Mouse (Mus musculus) neural tube, embryonic 15.5 days (tissue): ENCODE measurements around the gene Triobp. TPM values are rescaled to one million over a fixed set of nuclear protein-coding genes. Genes with fewer than 3 reads are reported as not detected.

Experiments used
- ATAC-seq: fragments of 200-750 bp; cut with Nextera tagmentation; 2 replicates; pipeline ENCODE4 v1.8.0; 2017; ENCODE audit warnings: mild to moderate bottlenecking, moderate TSS enrichment, moderate library complexity; ENCODE audit not compliant: low FRiP score
- H3K27ac ChIP-seq: fragments of 300-500 bp; sonication (generic); replicated peaks from 2 replicates; pipeline ENCODE4 v1.5.1; 2015; ENCODE audit warnings: mild to moderate bottlenecking, inconsistent platforms
- H3K27me3 ChIP-seq: fragments of 300-500 bp; sonication (generic); replicated peaks from 2 replicates; pipeline ENCODE4 v1.6.1; 2015; ENCODE audit warnings: inconsistent platforms
- H3K36me3 ChIP-seq: fragments of 300-500 bp; sonication (generic); 2 replicates; pipeline ENCODE4 v1.6.1; 2015; ENCODE audit warnings: inconsistent platforms
- H3K4me1 ChIP-seq: fragments of 300-500 bp; sonication (generic); 2 replicates; pipeline ENCODE4 v1.6.1; 2015; ENCODE audit warnings: inconsistent platforms
- H3K4me2 ChIP-seq: fragments of 300-500 bp; sonication (generic); 2 replicates; pipeline ENCODE4 v1.6.1; 2015; ENCODE audit warnings: inconsistent platforms, mild to moderate bottlenecking, moderate library complexity
- H3K4me3 ChIP-seq: fragments of 300-500 bp; sonication (generic); replicated peaks from 2 replicates; pipeline ENCODE4 v1.5.1; 2015; ENCODE audit warnings: mild to moderate bottlenecking, inconsistent platforms
- H3K9ac ChIP-seq: fragments of 300-500 bp; sonication (generic); replicated peaks from 2 replicates; pipeline ENCODE4 v1.6.1; 2015; ENCODE audit warnings: mild to moderate bottlenecking, inconsistent platforms
- H3K9me3 ChIP-seq: fragments of 300-500 bp; sonication (generic); replicated peaks from 2 replicates; pipeline ENCODE4 v1.6.1; 2016; ENCODE audit warnings: inconsistent platforms
- WGBS: fragments of 180-500 bp; shearing (Covaris S2); methylation state at CpG from one replicate; pipeline ENCODE4 v1.1.7; 2015; ENCODE audit warnings: mixed read lengths; 5-methylcytosine and 5-hydroxymethylcytosine counted together
- polyA plus RNA-seq: library from polyadenylated mRNA; unstranded; fragments of >200 nt; fragmentation: Nextera tagmentation; extraction: Ambion mirVana; gene quantifications from 2 replicates; pipeline ENCODE4 v1.2.1, GENCODE M21; 2015

The Triobp gene
- polyA plus RNA-seq = 30.6 and 39.7 TPM in 2 replicates

GRCm38 (mm10) chr15:78947657-78948056 lies at the start of gene Triobp:
Gene Triobp (plus strand): TSS chr15:78947724.
- Histone ChIP-seq H3K4me3 (peak within 1 kb of the TSS; percentile 65), H3K4me1 (peaks cover 28% of the 10 kb centered on the region), H3K36me3 (peaks cover 8% of the 10 kb centered on the region; the same call in 1 of the 2 replicates), H3K27me3 (0 out of 2 replicates have a peak, but pooled peaks cover 3% of the 10 kb centered on the region), H3K4me2 (peak within 1 kb of the TSS; percentile 73), H3K27ac (peak within 1 kb of the TSS; percentile 78), H3K9ac (peak within 1 kb of the TSS; percentile 67), H3K9me3 (no peaks in the 10 kb centered on the region)
- WGBS = 2% methylated on average over 24 of the region's 24 CpGs
- peak; percentile 95 for ATAC-seq

- ATAC-seq = no peak
- Histone ChIP-seq H3K27me3 (peaks cover 31% of the 10 kb centered on the region), H3K27ac (no peak overlapping the region), H3K9ac (no peak overlapping the region), H3K9me3 (no peaks in the 10 kb centered on the region), H3K4me2 (no peak overlapping the region), H3K4me1 (peaks cover 32% of the 10 kb centered on the region), H3K4me3 (no peak overlapping the region), H3K36me3 (no peaks in the 10 kb centered on the region)
- WGBS = 50% methylated on average over 6 of the region's 6 CpGs
Measured at GRCm38 (mm10) chr15:78898507-78899001, 49.0 kb upstream of the Triobp start.

- WGBS = 3% methylated on average over 20 of the region's 20 CpGs
- no peak for ATAC-seq
- Histone ChIP-seq H3K4me1 (peaks cover 25% of the 10 kb centered on the region), H3K36me3 (no peaks in the 10 kb centered on the region), H3K9me3 (no peaks in the 10 kb centered on the region), H3K4me2 (peak within 1 kb of the TSS; percentile 95), H3K27ac (no peak within 1 kb of the TSS; the same call in 1 of the 2 replicates), H3K27me3 (peaks cover 31% of the 10 kb centered on the region), H3K4me3 (peak within 1 kb of the TSS; percentile 60), H3K9ac (peak within 1 kb of the TSS; percentile 68)
Measured at GRCm38 (mm10) chr15:78899409-78899739, 48.1 kb upstream of the Triobp start, which contains the start of gene Gm49510. Gene Gm49510 (plus strand): TSS chr15:78899667.

DNA sequence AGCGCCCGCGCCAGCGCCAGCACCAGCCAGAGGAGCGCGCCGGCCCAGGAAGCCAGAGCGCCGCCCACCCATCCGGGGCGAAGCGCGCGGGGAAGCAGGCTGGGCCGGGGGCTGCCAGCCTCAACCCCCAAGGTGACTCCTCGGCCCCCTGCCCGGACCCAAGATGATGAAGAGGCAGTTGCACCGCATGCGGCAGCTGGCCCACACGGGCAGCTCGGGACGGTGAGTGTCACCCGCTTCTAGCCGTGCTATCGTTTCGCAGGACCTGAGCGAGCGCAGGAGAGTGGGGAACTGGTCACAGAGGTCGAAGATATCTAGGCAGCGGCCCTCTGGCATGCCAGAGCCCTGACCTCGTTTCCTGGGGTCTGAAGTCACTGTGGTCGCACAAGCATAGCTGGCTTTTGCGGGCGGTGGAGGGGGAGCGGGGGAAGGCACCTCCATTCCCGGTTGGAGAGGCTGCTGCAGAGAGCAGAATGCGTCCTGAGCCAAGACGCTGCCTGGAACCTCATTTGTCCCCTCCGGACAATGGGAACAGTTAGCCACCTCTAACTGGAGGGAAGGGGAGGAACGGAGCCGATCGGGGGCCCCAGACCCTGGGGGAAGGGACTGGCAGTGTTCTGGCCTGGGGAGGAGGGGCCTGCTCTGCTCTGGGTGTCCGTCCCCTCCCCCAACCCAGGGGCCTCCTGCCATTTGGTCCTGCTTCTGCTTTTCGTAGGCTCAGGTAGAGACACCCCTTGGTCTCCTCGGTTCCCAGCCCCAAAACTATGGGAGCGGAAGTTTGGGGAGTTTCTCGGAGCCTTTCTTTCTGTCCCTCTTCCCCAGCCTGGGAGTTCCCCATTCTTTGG lies 47.6 kb upstream of the Triobp start, which contains the start of gene Sh3bp1:
Gene Sh3bp1, plus strand, starts transcription at position 29 of the 845 bp plus-strand sequence.
- Histone ChIP-seq H3K27ac (no peak within 1 kb of the TSS; the same call in 1 of the 2 replicates), H3K4me2 (peak within 1 kb of the TSS; percentile 95), H3K27me3 (peaks cover 31% of the 10 kb centered on the region), H3K4me3 (peak within 1 kb of the TSS; percentile 60), H3K4me1 (peaks cover 25% of the 10 kb centered on the region), H3K9ac (peak within 1 kb of the TSS; percentile 68), H3K9me3 (no peaks in the 10 kb centered on the region), H3K36me3 (no peaks in the 10 kb centered on the region)
- no peak for ATAC-seq
- WGBS = 2% methylated on average over 46 of the region's 47 CpGs

- H3K9ac ChIP-seq = peak overlapping the region; percentile 68
- WGBS = 22% methylated on average over 18 of the region's 18 CpGs
Measured at GRCm38 (mm10) chr15:78900585-78901421, 46.7 kb upstream of the Triobp start.

GRCm38 (mm10) chr15:78901422-78901789 lies 46.1 kb upstream of the Triobp start:
- Histone ChIP-seq H3K4me2 (no peak overlapping the region), H3K27me3 (peaks cover 31% of the 10 kb centered on the region), H3K9me3 (no peaks in the 10 kb centered on the region), H3K36me3 (no peaks in the 10 kb centered on the region), H3K9ac (no peak overlapping the region), H3K27ac (no peak overlapping the region), H3K4me3 (no peak overlapping the region), H3K4me1 (peaks cover 21% of the 10 kb centered on the region)
- 43% methylated on average over 8 of the region's 8 CpGs for WGBS
- ATAC-seq = no peak

More at GRCm38 (mm10) chr15:78900585-78901421, 46.7 kb upstream of the Triobp start:
- no peak for ATAC-seq
- H3K36me3 ChIP-seq = no peaks in the 10 kb centered on the region
- H3K4me2 ChIP-seq = peak overlapping the region; percentile 95
- peaks cover 24% of the 10 kb centered on the region for H3K4me1 ChIP-seq
- no peaks in the 10 kb centered on the region for H3K9me3 ChIP-seq
- peak overlapping the region; percentile 60 for H3K4me3 ChIP-seq
- peaks cover 31% of the 10 kb centered on the region for H3K27me3 ChIP-seq
- H3K27ac ChIP-seq = no peak overlapping the region

- no peak overlapping the region for H3K9ac ChIP-seq
- no peak overlapping the region for H3K4me3 ChIP-seq
- no peak overlapping the region for H3K4me2 ChIP-seq
- H3K36me3 ChIP-seq = no peaks in the 10 kb centered on the region
- no peak overlapping the region for H3K27ac ChIP-seq
- peaks cover 29% of the 10 kb centered on the region for H3K27me3 ChIP-seq
- peaks cover 21% of the 10 kb centered on the region for H3K4me1 ChIP-seq
- peak; percentile 25; the same call in 1 of the 2 replicates for ATAC-seq
- H3K9me3 ChIP-seq = no peaks in the 10 kb centered on the region
- 3% methylated on average over 2 of the region's 2 CpGs for WGBS
Measured at GRCm38 (mm10) chr15:78903243-78903642, 44.3 kb upstream of the Triobp start.

- Histone ChIP-seq H3K27ac (no peak overlapping the region), H3K36me3 (no peaks in the 10 kb centered on the region), H3K4me3 (no peak overlapping the region), H3K4me1 (peaks cover 10% of the 10 kb centered on the region), H3K9ac (no peak overlapping the region), H3K4me2 (no peak overlapping the region), H3K9me3 (no peaks in the 10 kb centered on the region), H3K27me3 (no peaks in the 10 kb centered on the region)
- no peak for ATAC-seq
- WGBS = 80% methylated on average over 7 of the region's 7 CpGs
Measured at GRCm38 (mm10) chr15:78908399-78908798, 39.1 kb upstream of the Triobp start.

DNA sequence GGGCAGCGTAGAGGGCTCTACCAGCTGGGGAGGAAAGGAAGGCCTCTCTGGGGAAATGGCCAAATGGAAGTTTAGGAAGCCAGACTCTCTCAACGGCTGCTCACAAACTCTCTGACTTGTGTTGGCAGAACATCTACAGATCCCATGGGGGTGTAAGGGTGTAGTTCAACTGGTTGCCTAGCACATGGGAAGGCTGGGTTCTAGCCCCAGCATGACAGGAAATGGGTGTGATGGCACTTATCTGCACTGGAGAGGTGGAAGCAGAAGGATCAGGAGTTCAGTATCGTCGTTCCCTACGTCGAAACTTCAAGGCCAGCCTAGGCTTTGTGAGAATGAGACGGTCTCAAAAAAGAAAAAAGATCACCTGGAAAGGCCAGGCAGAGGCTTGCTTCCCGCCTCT lies 38.5 kb upstream of the Triobp start:
- no peaks in the 10 kb centered on the region for H3K9me3 ChIP-seq
- no peak overlapping the region for H3K4me2 ChIP-seq
- no peak overlapping the region for H3K4me3 ChIP-seq
- H3K4me1 ChIP-seq = peaks cover 10% of the 10 kb centered on the region
- no peak for ATAC-seq
- H3K27ac ChIP-seq = no peak overlapping the region
- 88% methylated on average over 8 of the region's 8 CpGs for WGBS
- H3K9ac ChIP-seq = no peak overlapping the region
- no peaks in the 10 kb centered on the region for H3K27me3 ChIP-seq
- H3K36me3 ChIP-seq = no peaks in the 10 kb centered on the region

- Histone ChIP-seq H3K4me1 (peaks cover 36% of the 10 kb centered on the region), H3K27me3 (no peaks in the 10 kb centered on the region), H3K9me3 (no peaks in the 10 kb centered on the region), H3K27ac (0 out of 2 replicates have a peak overlapping the region, but pooled peaks have one; percentile 5), H3K9ac (no peak overlapping the region), H3K4me3 (no peak overlapping the region), H3K36me3 (no peaks in the 10 kb centered on the region), H3K4me2 (no peak overlapping the region)
- WGBS = 34% methylated on average over 9 of the region's 9 CpGs
- ATAC-seq = no peak
Measured at GRCm38 (mm10) chr15:78912040-78912439, 35.5 kb upstream of the Triobp start.

- peak; percentile 93 for ATAC-seq
- H3K27me3 ChIP-seq = no peaks in the 10 kb centered on the region
- peaks cover 12% of the 10 kb centered on the region for H3K36me3 ChIP-seq
- H3K9ac ChIP-seq = peak within 1 kb of the TSS; percentile 80
- H3K4me1 ChIP-seq = peaks cover 49% of the 10 kb centered on the region
- peak within 1 kb of the TSS; percentile 98 for H3K27ac ChIP-seq
- WGBS = under 1% methylated on average over 51 of the region's 51 CpGs
- H3K4me3 ChIP-seq = peak within 1 kb of the TSS; percentile 78
- H3K9me3 ChIP-seq = no peaks in the 10 kb centered on the region
- peak within 1 kb of the TSS; percentile 88 for H3K4me2 ChIP-seq
Measured at GRCm38 (mm10) chr15:78913632-78914090, 33.9 kb upstream of the Triobp start, which contains the start of gene Pdxp. Gene Pdxp (plus strand): TSS chr15:78913919.
